Mouse (Mus musculus) heart, embryonic 14.5 days (tissue): ENCODE data around the gene Adora1. TPM values are rescaled to one million over a fixed set of nuclear protein-coding genes. Genes with fewer than 3 reads are reported as not detected.

Experiments used
- ATAC-seq: fragments of 200-750 bp; cut with Nextera tagmentation; 2 replicates; pipeline ENCODE4 v1.8.0; 2017; ENCODE audit warnings: low read depth, moderate TSS enrichment; ENCODE audit not compliant: insufficient number of reproducible peaks, insufficient read depth, low FRiP score
- H3K27ac ChIP-seq, 2 experiments: fragments of 200-500 bp in 1 of 2; fragments of 300-500 bp in 1 of 2; sonication (generic) in 1 of 2; replicated peaks in 1 of 2; 2 replicates each; pipeline ENCODE4 v1.5.1; 2012 to 2014; ENCODE audit warnings: low read depth in 2 of 2, low read length in 2 of 2, control low read depth in 1 of 2, mild to moderate bottlenecking in 1 of 2, mixed read lengths in 1 of 2; ENCODE audit not compliant: control insufficient read depth in 1 of 2, insufficient read depth in 1 of 2
- H3K27me3 ChIP-seq: fragments of 300-500 bp; sonication (generic); 2 replicates; pipeline ENCODE4 v1.6.1; 2014; ENCODE audit warnings: mild to moderate bottlenecking, low read length, control low read depth; ENCODE audit not compliant: control insufficient read depth, insufficient read depth
- H3K36me3 ChIP-seq: fragments of 300-500 bp; sonication (generic); 2 replicates; pipeline ENCODE4 v1.6.1; 2014; ENCODE audit warnings: mild to moderate bottlenecking, control low read depth, low read length, mixed read lengths; ENCODE audit not compliant: control insufficient read depth, insufficient read depth
- H3K4me1 ChIP-seq, 2 experiments: fragments of 200-500 bp in 1 of 2; fragments of 300-500 bp in 1 of 2; sonication (generic) in 1 of 2; 2 replicates each; pipeline ENCODE4 v1.6.1; 2012 to 2014; ENCODE audit warnings: low read length in 2 of 2, control low read depth in 1 of 2, mixed read lengths in 1 of 2; ENCODE audit not compliant: control insufficient read depth in 2 of 2, insufficient read depth in 2 of 2
- H3K4me2 ChIP-seq: fragments of 300-500 bp; sonication (generic); 2 replicates; pipeline ENCODE4 v1.6.1; 2014; ENCODE audit warnings: mild to moderate bottlenecking, low read length
- H3K4me3 ChIP-seq, 2 experiments: fragments of 200-500 bp in 1 of 2; fragments of 300-500 bp in 1 of 2; sonication (generic) in 1 of 2; 2 replicates each; pipeline ENCODE4 v1.5.1; 2012 to 2014; ENCODE audit warnings: low read length in 2 of 2, mild to moderate bottlenecking in 2 of 2, control low read depth in 1 of 2, low read depth in 1 of 2, moderate library complexity in 1 of 2; ENCODE audit not compliant: control insufficient read depth in 1 of 2, insufficient read depth in 1 of 2
- H3K9ac ChIP-seq: fragments of 300-500 bp; sonication (generic); 2 replicates; pipeline ENCODE4 v1.6.1; 2014; ENCODE audit warnings: mild to moderate bottlenecking, low read length
- H3K9me3 ChIP-seq: fragments of 300-500 bp; sonication (generic); 2 replicates; pipeline ENCODE4 v1.6.1; 2016; ENCODE audit warnings: low read length, control low read depth; ENCODE audit not compliant: control insufficient read depth
- WGBS: fragments of 180-500 bp; shearing (Covaris S2); extraction: QIAGEN DNeasy Blood & Tissue Kit; methylation state at CpG from one replicate; pipeline ENCODE4 v1.1.7; 2014; 5-methylcytosine and 5-hydroxymethylcytosine counted together
- polyA plus RNA-seq: library from polyadenylated mRNA; unstranded; fragments of >200 nt; fragmentation: Nextera tagmentation; extraction: Ambion mirVana; gene quantifications from 2 replicates; pipeline ENCODE4 v1.2.1, GENCODE M21; 2014

The Adora1 gene
- polyA plus RNA-seq, 1 experiment from 2014 or later: 11.7 TPM

GRCm38 (mm10) chr1:134195979-134196378, 39.3 kb downstream of the Adora1 start:
- H3K9me3 ChIP-seq: no peaks in the 10 kb centered on the region
- H3K27me3 ChIP-seq: no peaks in the 10 kb centered on the region
- H3K9ac ChIP-seq: 0 out of 2 replicates have a peak overlapping the region, but pooled peaks have one; percentile 25
- WGBS: 16% methylated on average over 4 of the region's 4 CpGs
- H3K36me3 ChIP-seq: no peaks in the 10 kb centered on the region
- H3K27ac ChIP-seq: peak overlapping the region; percentile 65 to 70
- no peak overlapping the region for H3K4me3 ChIP-seq
- H3K4me2 ChIP-seq: peak overlapping the region; percentile 31
- ATAC-seq: 0 out of 2 replicates have a peak, but pooled peaks have one; percentile 35
- peaks cover 29 to 34% of the 10 kb centered on the region in 2 experiments for H3K4me1 ChIP-seq

GRCm38 (mm10) chr1:134195571-134195970, 39.7 kb downstream of the Adora1 start:
- Histone ChIP-seq H3K36me3 (no peaks in the 10 kb centered on the region), H3K4me2 (peak overlapping the region; percentile 31), H3K27me3 (no peaks in the 10 kb centered on the region), H3K4me1 (peaks cover 29 to 34% of the 10 kb centered on the region in 2 experiments), H3K9ac (peak overlapping the region; percentile 25; the same call in 1 of the 2 replicates), H3K4me3 (no peak overlapping the region), H3K27ac (peak overlapping the region; percentile 65 to 70; a peak in 3 of 4 replicates), H3K9me3 (no peaks in the 10 kb centered on the region)
- ATAC-seq: 0 out of 2 replicates have a peak, but pooled peaks have one; percentile 26
- 6% methylated on average over 3 of the region's 3 CpGs for WGBS

DNA sequence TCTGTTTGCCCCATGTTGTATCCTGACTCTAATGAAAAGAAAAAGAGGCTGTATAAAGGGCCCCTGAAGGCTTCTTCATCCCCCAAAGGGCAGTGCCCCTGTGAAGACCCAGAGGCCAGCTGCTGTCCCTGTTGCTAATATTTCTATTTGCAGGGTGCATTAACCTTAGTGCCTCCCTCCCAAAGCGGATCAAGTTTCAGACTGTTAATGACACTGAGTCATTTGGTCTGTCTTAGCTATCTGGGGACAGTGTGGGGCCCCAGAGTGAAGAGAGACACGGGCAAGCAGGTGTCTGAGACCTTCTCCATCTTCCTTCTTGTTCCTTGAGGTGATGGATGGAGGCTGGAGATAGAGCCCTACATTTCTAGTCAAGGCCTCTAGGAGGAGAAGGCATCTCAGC, 40.1 kb downstream of the Adora1 start:
- H3K4me3 ChIP-seq: no peak overlapping the region
- H3K27ac ChIP-seq: peak overlapping the region in 1 of 2 experiments; percentile 70; a peak in 2 of 4 replicates
- H3K4me1 ChIP-seq: peaks cover 29 to 34% of the 10 kb centered on the region in 2 experiments
- H3K36me3 ChIP-seq: no peaks in the 10 kb centered on the region
- H3K9ac ChIP-seq: peak overlapping the region; percentile 25; the same call in 1 of the 2 replicates
- H3K9me3 ChIP-seq: no peaks in the 10 kb centered on the region
- ATAC-seq: no peak
- no peaks in the 10 kb centered on the region for H3K27me3 ChIP-seq
- 41% methylated on average over 2 of the region's 2 CpGs for WGBS
- peak overlapping the region; percentile 31 for H3K4me2 ChIP-seq

DNA sequence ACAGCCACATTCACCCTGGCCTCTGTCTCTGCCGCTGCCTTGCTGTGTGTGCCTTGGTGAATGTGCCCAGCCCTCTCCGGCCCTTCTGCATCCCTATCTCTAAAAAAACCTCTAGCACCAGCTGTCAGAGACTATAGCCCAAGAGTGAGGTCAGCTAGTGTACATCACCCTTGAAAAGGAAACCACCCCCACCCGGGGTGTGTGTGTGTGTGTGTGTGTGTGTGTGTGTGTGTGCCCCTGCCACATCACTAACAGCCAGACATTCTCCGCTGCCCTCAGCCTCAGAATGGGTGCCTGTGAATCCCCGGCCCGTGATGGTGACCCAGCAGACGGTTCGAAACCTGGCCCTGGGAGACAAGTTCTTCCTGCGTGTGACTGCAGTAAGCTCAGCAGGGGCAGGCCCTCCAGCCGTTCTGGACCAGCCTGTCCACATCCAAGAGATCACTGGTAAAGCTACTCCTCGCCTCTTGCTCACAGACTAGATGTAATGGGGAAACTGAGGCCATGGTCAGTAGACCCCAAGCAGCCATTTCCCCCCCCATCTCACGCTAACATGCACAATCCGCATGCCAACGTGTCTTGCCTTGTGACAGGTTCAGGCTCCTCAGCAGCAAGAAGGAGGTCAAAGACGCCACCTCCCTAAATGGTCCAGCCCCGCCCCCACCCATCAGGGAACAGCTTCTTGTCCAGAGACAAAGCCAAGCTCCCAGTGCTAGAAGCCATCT, 40.8 kb downstream of the Adora1 start:
- ATAC-seq: no peak
- Histone ChIP-seq H3K9ac (peak overlapping the region; percentile 8; the same call in 1 of the 2 replicates), H3K9me3 (no peaks in the 10 kb centered on the region), H3K4me2 (no peak overlapping the region), H3K4me3 (no peak overlapping the region), H3K36me3 (no peaks in the 10 kb centered on the region), H3K27me3 (no peaks in the 10 kb centered on the region), H3K4me1 (peaks cover 29 to 34% of the 10 kb centered on the region in 2 experiments), H3K27ac (0 out of 4 replicates have a peak overlapping the region, but pooled peaks of 1 of the 2 experiments have one; percentile 70)
- WGBS: 57% methylated on average over 16 of the region's 16 CpGs

DNA sequence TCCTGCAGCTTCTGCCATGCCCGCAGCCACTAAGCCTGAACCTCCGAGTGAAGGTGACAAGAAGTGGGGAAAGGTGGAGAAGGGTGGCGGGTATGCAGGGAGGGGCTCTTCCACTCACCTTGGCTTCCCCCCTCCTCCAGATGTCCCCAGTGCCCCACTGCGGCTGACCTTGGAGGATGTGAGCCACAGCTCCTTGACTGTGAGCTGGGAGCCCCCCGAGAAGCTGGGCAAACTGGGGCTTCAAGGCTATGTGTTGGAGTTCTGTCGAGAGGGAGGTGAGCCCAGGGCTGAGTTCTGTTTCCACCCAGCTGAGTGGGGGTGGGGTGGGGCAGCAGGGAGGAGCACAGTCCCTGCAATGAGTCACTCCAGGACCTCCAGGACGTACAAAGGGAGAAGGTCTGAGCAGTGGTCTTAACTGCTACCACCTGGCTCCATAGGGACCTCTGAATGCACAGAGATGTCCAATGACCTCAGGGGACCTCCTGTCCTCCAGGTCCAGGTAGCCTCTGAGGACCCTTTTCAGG, 41.5 kb downstream of the Adora1 start:
- no peak overlapping the region for H3K27ac ChIP-seq
- ATAC-seq: no peak

DNA sequence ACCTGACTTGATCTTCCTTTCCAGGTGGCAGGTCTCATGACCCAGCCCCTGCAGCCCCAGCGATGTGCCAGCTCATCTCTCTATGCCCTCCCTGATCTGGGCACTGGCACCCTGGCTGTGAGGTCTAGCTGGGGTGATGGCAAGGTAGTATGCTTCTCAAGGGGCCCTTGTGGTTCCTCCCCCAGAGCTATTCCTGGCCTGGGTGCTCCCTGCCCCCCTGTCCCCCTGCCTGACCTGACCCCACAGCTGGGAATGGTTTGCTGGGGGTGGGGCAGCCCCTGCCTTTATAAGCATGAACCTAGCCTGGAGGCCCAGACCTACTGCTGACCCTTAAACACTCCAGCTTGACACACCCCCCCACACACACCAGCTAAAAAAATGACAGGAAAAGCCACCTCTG, 42.1 kb downstream of the Adora1 start, which contains the start of gene Mybph:
Gene Mybph (plus strand): TSS at position 323 of the 400 bp plus-strand sequence.
- peaks cover 4% of the 10 kb centered on the region for H3K27me3 ChIP-seq
- no peak within 1 kb of the TSS for H3K4me2 ChIP-seq
- H3K9ac ChIP-seq: peak within 1 kb of the TSS; percentile 48
- H3K36me3 ChIP-seq: no peaks in the 10 kb centered on the region
- H3K4me3 ChIP-seq: no peak within 1 kb of the TSS
- no peak for ATAC-seq
- 90% methylated on average over 1 of the region's 1 CpGs for WGBS
- H3K27ac ChIP-seq: no peak within 1 kb of the TSS
- no peaks in the 10 kb centered on the region for H3K9me3 ChIP-seq
- H3K4me1 ChIP-seq: peaks cover 32 to 36% of the 10 kb centered on the region in 2 experiments

More for the DNA sequence above, 41.5 kb downstream of the Adora1 start:
- Histone ChIP-seq H3K27me3 (peaks cover 2% of the 10 kb centered on the region), H3K9ac (peak overlapping the region; percentile 13; the same call in 1 of the 2 replicates), H3K4me2 (no peak overlapping the region), H3K36me3 (no peaks in the 10 kb centered on the region), H3K4me1 (peaks cover 32 to 36% of the 10 kb centered on the region in 2 experiments), H3K9me3 (no peaks in the 10 kb centered on the region), H3K4me3 (no peak overlapping the region)
- WGBS: 45% methylated on average over 7 of the region's 7 CpGs

DNA sequence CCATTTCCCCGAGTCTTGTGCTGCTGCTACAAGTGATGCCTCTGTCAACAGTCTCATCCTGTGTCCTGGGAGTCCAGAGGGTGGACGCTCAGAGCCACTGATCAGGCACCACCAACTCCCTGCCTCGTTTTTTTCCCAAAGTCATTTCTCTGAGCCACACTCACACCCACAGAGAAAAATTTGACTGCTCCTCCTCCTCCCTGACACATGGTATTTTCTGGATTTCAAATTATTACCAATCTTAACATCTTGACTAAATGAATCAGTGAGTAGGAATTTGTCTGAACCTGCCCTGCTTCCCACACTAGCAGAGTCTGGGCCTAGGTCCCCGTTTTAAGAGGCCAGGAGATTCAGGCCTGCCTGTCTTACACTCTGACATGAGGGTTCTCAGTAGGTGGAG, 43.2 kb downstream of the Adora1 start:
- Histone ChIP-seq H3K9me3 (no peaks in the 10 kb centered on the region), H3K36me3 (no peaks in the 10 kb centered on the region), H3K4me2 (no peak overlapping the region), H3K4me1 (peaks cover 32 to 36% of the 10 kb centered on the region in 2 experiments), H3K4me3 (no peak overlapping the region), H3K27me3 (peaks cover 4% of the 10 kb centered on the region), H3K9ac (no peak overlapping the region), H3K27ac (no peak overlapping the region)
- no peak for ATAC-seq
- 50% methylated on average over 4 of the region's 4 CpGs for WGBS
